Mouse (Mus musculus): Measurements from ENCODE around the gene Inpp1. TPM values are rescaled to one million over a fixed set of nuclear protein-coding genes. Genes with fewer than 3 reads are reported as not detected.

The Inpp1 gene
- polyA plus RNA-seq, 1 experiment from 2014 or later = 7.6 TPM

- no peak for ATAC-seq (replicated peaks; ENCODE audit: low FRiP score, low TSS enrichment, low read depth)
- no peak for DNase-seq (ENCODE audit: low spot score)
- Histone ChIP-seq H3K9ac (ENCODE audit: low read length) (no peak overlapping the region), H3K9me3 (ENCODE audit: control insufficient read depth, low read length) (no peaks in the 10 kb centered on the region), H3K27ac (ENCODE audit: low read depth) (no peak overlapping the region), H3K4me2 (ENCODE audit: low read length) (no peak overlapping the region), H3K27me3 (replicated peaks; ENCODE audit: control insufficient read depth, insufficient read depth, low read length) (no peaks in the 10 kb centered on the region), H3K4me1 (replicated peaks; ENCODE audit: control insufficient read depth, insufficient read depth, low read length) (no peaks in the 10 kb centered on the region), H3K36me3 (ENCODE audit: control insufficient read depth, insufficient read depth, low read length) (no peaks in the 10 kb centered on the region), H3K4me3 (ENCODE audit: low read depth, low read length) (no peak overlapping the region)
- 87% methylated on average over 1 of the region's 1 CpGs for WGBS
These were observed 59.3 kb downstream of the Inpp1 start for GRCm38 (mm10) chr1:52758174-52758573.

- ATAC-seq (replicated peaks; ENCODE audit: low FRiP score, low TSS enrichment, low read depth) = no peak
These were observed 63.2 kb downstream of the Inpp1 start for GRCm38 (mm10) chr1:52754331-52754730.

GRCm38 (mm10) chr1:52753828-52754227 lies 63.7 kb downstream of the Inpp1 start:
- Histone ChIP-seq H3K27ac (ENCODE audit: low read depth) (no peak overlapping the region), H3K27me3 (replicated peaks; ENCODE audit: control insufficient read depth, insufficient read depth, low read length) (no peaks in the 10 kb centered on the region), H3K9me3 (ENCODE audit: control insufficient read depth, low read length) (no peaks in the 10 kb centered on the region), H3K9ac (ENCODE audit: low read length) (no peak overlapping the region), H3K36me3 (ENCODE audit: control insufficient read depth, insufficient read depth, low read length) (no peaks in the 10 kb centered on the region), H3K4me1 (replicated peaks; ENCODE audit: control insufficient read depth, insufficient read depth, low read length) (no peaks in the 10 kb centered on the region), H3K4me3 (ENCODE audit: low read depth, low read length) (no peak overlapping the region), H3K4me2 (ENCODE audit: low read length) (no peak overlapping the region)
- WGBS = 84% methylated on average over 2 of the region's 2 CpGs
- no peak for ATAC-seq (replicated peaks; ENCODE audit: low FRiP score, low TSS enrichment, low read depth)
- no peak for DNase-seq (ENCODE audit: low spot score)

More at GRCm38 (mm10) chr1:52754331-52754730, 63.2 kb downstream of the Inpp1 start:
- WGBS = 81% methylated on average over 1 of the region's 1 CpGs
- Histone ChIP-seq H3K4me1 (replicated peaks; ENCODE audit: control insufficient read depth, insufficient read depth, low read length) (no peaks in the 10 kb centered on the region), H3K27ac (ENCODE audit: low read depth) (no peak overlapping the region), H3K4me3 (ENCODE audit: low read depth, low read length) (no peak overlapping the region), H3K36me3 (ENCODE audit: control insufficient read depth, insufficient read depth, low read length) (no peaks in the 10 kb centered on the region), H3K4me2 (ENCODE audit: low read length) (no peak overlapping the region), H3K9ac (ENCODE audit: low read length) (no peak overlapping the region), H3K9me3 (ENCODE audit: control insufficient read depth, low read length) (no peaks in the 10 kb centered on the region), H3K27me3 (replicated peaks; ENCODE audit: control insufficient read depth, insufficient read depth, low read length) (no peaks in the 10 kb centered on the region)
- DNase-seq (ENCODE audit: low spot score) = no peak

- Histone ChIP-seq H3K4me3 (ENCODE audit: low read depth, low read length) (no peak overlapping the region), H3K9ac (ENCODE audit: low read length) (no peak overlapping the region), H3K4me1 (replicated peaks; ENCODE audit: control insufficient read depth, insufficient read depth, low read length) (no peaks in the 10 kb centered on the region), H3K36me3 (ENCODE audit: control insufficient read depth, insufficient read depth, low read length) (no peaks in the 10 kb centered on the region), H3K9me3 (ENCODE audit: control insufficient read depth, low read length) (no peaks in the 10 kb centered on the region), H3K27me3 (replicated peaks; ENCODE audit: control insufficient read depth, insufficient read depth, low read length) (no peaks in the 10 kb centered on the region), H3K4me2 (ENCODE audit: low read length) (no peak overlapping the region), H3K27ac (ENCODE audit: low read depth) (no peak overlapping the region)
- DNase-seq (ENCODE audit: low spot score) = no peak
- WGBS = 67% methylated on average over 3 of the region's 3 CpGs
- ATAC-seq (replicated peaks; ENCODE audit: low FRiP score, low TSS enrichment, low read depth) = no peak
These were observed 64.8 kb downstream of the Inpp1 start for GRCm38 (mm10) chr1:52752706-52753105.

- no peaks in the 10 kb centered on the region for H3K27me3 ChIP-seq (replicated peaks; ENCODE audit: control insufficient read depth, insufficient read depth, low read length)
- 88% methylated on average over 1 of the region's 1 CpGs for WGBS
These were observed 65.9 kb downstream of the Inpp1 start for GRCm38 (mm10) chr1:52751634-52752033.

GRCm38 (mm10) chr1:52749978-52750377 lies 67.5 kb downstream of the Inpp1 start:
- H3K9ac ChIP-seq (ENCODE audit: low read length) = no peak overlapping the region
- 87% methylated on average over 1 of the region's 1 CpGs for WGBS
- no peak for ATAC-seq (replicated peaks; ENCODE audit: low FRiP score, low TSS enrichment, low read depth)
- DNase-seq (ENCODE audit: low spot score) = no peak
- H3K36me3 ChIP-seq (ENCODE audit: control insufficient read depth, insufficient read depth, low read length) = no peaks in the 10 kb centered on the region
- H3K27ac ChIP-seq (ENCODE audit: low read depth) = no peak overlapping the region
- H3K4me1 ChIP-seq (replicated peaks; ENCODE audit: control insufficient read depth, insufficient read depth, low read length) = no peaks in the 10 kb centered on the region
- H3K4me3 ChIP-seq (ENCODE audit: low read depth, low read length) = no peak overlapping the region
- no peak overlapping the region for H3K4me2 ChIP-seq (ENCODE audit: low read length)
- H3K9me3 ChIP-seq (ENCODE audit: control insufficient read depth, low read length) = no peaks in the 10 kb centered on the region
- no peaks in the 10 kb centered on the region for H3K27me3 ChIP-seq (replicated peaks; ENCODE audit: control insufficient read depth, insufficient read depth, low read length)

More at GRCm38 (mm10) chr1:52751634-52752033, 65.9 kb downstream of the Inpp1 start:
- Histone ChIP-seq H3K9ac (ENCODE audit: low read length) (no peak overlapping the region), H3K27ac (ENCODE audit: low read depth) (no peak overlapping the region), H3K4me2 (ENCODE audit: low read length) (no peak overlapping the region), H3K4me3 (ENCODE audit: low read depth, low read length) (no peak overlapping the region), H3K36me3 (ENCODE audit: control insufficient read depth, insufficient read depth, low read length) (no peaks in the 10 kb centered on the region), H3K9me3 (ENCODE audit: control insufficient read depth, low read length) (no peaks in the 10 kb centered on the region), H3K4me1 (replicated peaks; ENCODE audit: control insufficient read depth, insufficient read depth, low read length) (no peaks in the 10 kb centered on the region)
- no peak for DNase-seq (ENCODE audit: low spot score)
- ATAC-seq (replicated peaks; ENCODE audit: low FRiP score, low TSS enrichment, low read depth) = no peak

- no peak for ATAC-seq (replicated peaks; ENCODE audit: low FRiP score, low TSS enrichment, low read depth)
- Histone ChIP-seq H3K27me3 (replicated peaks; ENCODE audit: control insufficient read depth, insufficient read depth, low read length) (no peaks in the 10 kb centered on the region), H3K9me3 (ENCODE audit: control insufficient read depth, low read length) (no peaks in the 10 kb centered on the region), H3K4me3 (ENCODE audit: low read depth, low read length) (no peak overlapping the region), H3K27ac (ENCODE audit: low read depth) (no peak overlapping the region), H3K36me3 (ENCODE audit: control insufficient read depth, insufficient read depth, low read length) (no peaks in the 10 kb centered on the region), H3K9ac (ENCODE audit: low read length) (no peak overlapping the region), H3K4me1 (replicated peaks; ENCODE audit: control insufficient read depth, insufficient read depth, low read length) (no peaks in the 10 kb centered on the region), H3K4me2 (ENCODE audit: low read length) (no peak overlapping the region)
- 20% methylated on average over 3 of the region's 3 CpGs for WGBS
- DNase-seq (ENCODE audit: low spot score) = peak; percentile 75
These were observed 69.2 kb downstream of the Inpp1 start for GRCm38 (mm10) chr1:52748260-52748659.

- ATAC-seq (replicated peaks; ENCODE audit: low FRiP score, low TSS enrichment, low read depth) = no peak
- no peak overlapping the region for H3K27ac ChIP-seq (ENCODE audit: low read depth)
- H3K9me3 ChIP-seq (ENCODE audit: control insufficient read depth, low read length) = no peaks in the 10 kb centered on the region
- no peak overlapping the region for H3K9ac ChIP-seq (ENCODE audit: low read length)
- WGBS = 75% methylated on average over 5 of the region's 5 CpGs
- no peak overlapping the region for H3K4me2 ChIP-seq (ENCODE audit: low read length)
- H3K4me3 ChIP-seq (ENCODE audit: low read depth, low read length) = no peak overlapping the region
- H3K27me3 ChIP-seq (replicated peaks; ENCODE audit: control insufficient read depth, insufficient read depth, low read length) = no peaks in the 10 kb centered on the region
- no peaks in the 10 kb centered on the region for H3K36me3 ChIP-seq (ENCODE audit: control insufficient read depth, insufficient read depth, low read length)
- H3K4me1 ChIP-seq (replicated peaks; ENCODE audit: control insufficient read depth, insufficient read depth, low read length) = no peaks in the 10 kb centered on the region
- no peak for DNase-seq (ENCODE audit: low spot score)
These were observed 74.9 kb downstream of the Inpp1 start for GRCm38 (mm10) chr1:52742567-52742966.

Measured in intestine, embryonic 14.5 days (tissue).